In the genomic region with DNA sequence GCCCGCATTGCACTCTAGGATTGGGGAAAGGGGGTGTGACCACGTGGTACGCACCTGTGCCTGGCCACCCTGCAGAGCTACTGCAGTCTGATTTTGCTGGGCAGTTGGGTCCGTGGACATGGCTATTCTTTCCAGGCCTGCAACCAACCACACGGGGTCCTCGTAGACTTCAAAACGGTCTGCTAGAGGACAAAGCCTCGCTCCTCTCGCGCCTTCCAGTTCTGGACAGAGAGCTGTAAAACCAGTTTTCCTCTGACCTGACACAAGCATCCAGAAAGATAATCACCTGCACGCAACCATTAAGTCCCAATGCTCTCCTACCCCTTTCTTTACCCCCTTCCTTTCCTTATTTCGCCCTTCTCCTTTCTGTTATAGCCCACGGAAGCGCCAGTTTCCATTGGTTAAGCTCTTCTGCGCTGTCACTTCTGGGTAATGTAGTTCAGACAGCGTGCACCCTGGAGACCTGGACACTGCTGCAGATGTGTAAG, we compare ENCODE assay signal across 8 mouse cellular contexts. TPM values are rescaled to one million over a fixed set of nuclear protein-coding genes. Genes with fewer than 3 reads are reported as not detected.
DNase-seq lines count a peak whose midpoint lies in the region; ATAC-seq lines count a peak whose summit lies in the region.

Gene Zfp773, minus strand, starts transcription at position 377 of the 488 bp plus-strand sequence.

- peak; percentile 98 for ATAC-seq in hindbrain, embryonic 16.5 days

- H3K27me3 ChIP-seq in hindbrain, embryonic 16.5 days (replicated peaks; ENCODE audit: control insufficient read depth, insufficient read depth, low read length) = no peaks in the 10 kb centered on the region

- 1% methylated on average over 16 of the region's 16 CpGs for WGBS in hindbrain, embryonic 16.5 days

- peaks cover 19% of the 10 kb centered on the region for H3K36me3 ChIP-seq in hindbrain, embryonic 16.5 days (ENCODE audit: control insufficient read depth, insufficient read depth, low read length)

- peak within 1 kb of the TSS; percentile 77 for H3K9ac ChIP-seq in hindbrain, embryonic 16.5 days (ENCODE audit: low read depth, low read length)

- peak; percentile 25 for DNase-seq in T-cell, adult 2 months (ENCODE audit: low spot score)
- DNase-seq in cerebellum, adult 9-10 months = peak; percentile 69
- DNase-seq in frontal cortex, postnatal 14 days (ENCODE audit: low spot score in 2 of 2) = peak; percentile 33 to 48
- DNase-seq in layer of hippocampus, postnatal 36 days = peak; percentile 48 to 53
- peak; percentile 44 for DNase-seq in lung, postnatal 14 days
- peak; percentile 50 for DNase-seq in retina, adult 2 months (ENCODE audit: low read depth, low spot score)
- peak; percentile 24 for DNase-seq in urinary bladder, postnatal 25 days (ENCODE audit: low spot score)

- H3K4me1 ChIP-seq in hindbrain, embryonic 16.5 days (ENCODE audit: control insufficient read depth, insufficient read depth, low read depth, low read length) = peaks cover 7% of the 10 kb centered on the region

- H3K4me2 ChIP-seq in hindbrain, embryonic 16.5 days (ENCODE audit: low read length) = peak within 1 kb of the TSS; percentile 73

- peak within 1 kb of the TSS; percentile 82 for H3K27ac ChIP-seq in hindbrain, embryonic 16.5 days (ENCODE audit: low read depth, low read length)

- H3K4me3 ChIP-seq in hindbrain, embryonic 16.5 days (ENCODE audit: low read length) = peak within 1 kb of the TSS; percentile 60

- no peaks in the 10 kb centered on the region; the same call in 1 of the 2 replicates for H3K9me3 ChIP-seq in hindbrain, embryonic 16.5 days (ENCODE audit: control insufficient read depth, low read length)

RNA-seq across cellular contexts. Expression of gene Zfp773, which starts in this region (rescaled TPM):
- 10.3 and 12.8 TPM in 2 replicates for polyA plus RNA-seq in hindbrain, embryonic 16.5 days (2015; fragmentation: Nextera tagmentation; extraction: Ambion mirVana)
- 1 to 10 TPM; 2.9 to 3.8 TPM for total RNA-seq in layer of hippocampus, postnatal 36 days (2021)

Comparison
In these comparisons a context has a peak if more than half of its experiments do, and no peak if none do; other contexts are left out.
1. Peak in every context shown above with its lines: DNase-seq, ATAC-seq, H3K4me3 ChIP-seq and H3K27ac ChIP-seq.